Mouse (Mus musculus): ENCODE results near the gene Bag3. TPM values are rescaled to one million over a fixed set of nuclear protein-coding genes. Genes with fewer than 3 reads are reported as not detected.

The Bag3 gene
- polyA plus RNA-seq, 1 experiment from 2014 or later: 14.2 TPM

- no peak for ATAC-seq (replicated peaks; ENCODE audit: low FRiP score)
- 79% methylated on average over 3 of the region's 3 CpGs for WGBS
- Histone ChIP-seq H3K4me1 (peaks cover 31% of the 10 kb centered on the region), H3K36me3 (no peaks in the 10 kb centered on the region), H3K27me3 (no peaks in the 10 kb centered on the region), H3K4me3 (replicated peaks) (peak overlapping the region; percentile 74), H3K27ac (no peak overlapping the region), H3K9me3 (replicated peaks) (no peaks in the 10 kb centered on the region), H3K4me2 (peak overlapping the region; percentile 92), H3K9ac (peak overlapping the region; percentile 86)
These were observed 1.2 kb downstream of the Bag3 start for GRCm38 (mm10) chr7:128524641-128525040.

- Histone ChIP-seq H3K27ac (no peak overlapping the region), H3K4me2 (no peak overlapping the region), H3K36me3 (no peaks in the 10 kb centered on the region), H3K9me3 (replicated peaks) (no peaks in the 10 kb centered on the region), H3K27me3 (no peaks in the 10 kb centered on the region), H3K4me1 (peaks cover 45% of the 10 kb centered on the region), H3K4me3 (replicated peaks) (no peak overlapping the region), H3K9ac (no peak overlapping the region)
- no peak for ATAC-seq (replicated peaks; ENCODE audit: low FRiP score)
- WGBS: 73% methylated on average over 6 of the region's 6 CpGs
These were observed 3.2 kb downstream of the Bag3 start for GRCm38 (mm10) chr7:128526611-128527010.

- Histone ChIP-seq H3K36me3 (no peaks in the 10 kb centered on the region), H3K27me3 (no peaks in the 10 kb centered on the region), H3K27ac (no peak overlapping the region), H3K9ac (no peak overlapping the region), H3K9me3 (replicated peaks) (no peaks in the 10 kb centered on the region), H3K4me3 (replicated peaks) (no peak overlapping the region), H3K4me2 (no peak overlapping the region), H3K4me1 (peaks cover 58% of the 10 kb centered on the region)
- no peak for ATAC-seq (replicated peaks; ENCODE audit: low FRiP score)
- 78% methylated on average over 9 of the region's 9 CpGs for WGBS
These were observed 5.2 kb downstream of the Bag3 start for GRCm38 (mm10) chr7:128528596-128528995.

GRCm38 (mm10) chr7:128529126-128529525 lies 5.7 kb downstream of the Bag3 start:
- no peaks in the 10 kb centered on the region for H3K27me3 ChIP-seq
- peak overlapping the region; percentile 51; the same call in 1 of the 2 replicates for H3K27ac ChIP-seq
- H3K4me2 ChIP-seq: no peak overlapping the region
- H3K9me3 ChIP-seq (replicated peaks): no peaks in the 10 kb centered on the region
- 42% methylated on average over 6 of the region's 6 CpGs for WGBS
- no peak overlapping the region for H3K9ac ChIP-seq
- no peak overlapping the region for H3K4me3 ChIP-seq (replicated peaks)
- peaks cover 52% of the 10 kb centered on the region for H3K4me1 ChIP-seq
- no peak for ATAC-seq (replicated peaks; ENCODE audit: low FRiP score)
- H3K36me3 ChIP-seq: no peaks in the 10 kb centered on the region

- H3K4me1 ChIP-seq: peaks cover 54% of the 10 kb centered on the region
- H3K27me3 ChIP-seq: no peaks in the 10 kb centered on the region
- no peak overlapping the region for H3K9ac ChIP-seq
- WGBS: 35% methylated on average over 14 of the region's 14 CpGs
- H3K9me3 ChIP-seq (replicated peaks): no peaks in the 10 kb centered on the region
- ATAC-seq (replicated peaks; ENCODE audit: low FRiP score): peak; percentile 59; the same call in 1 of the 2 replicates
- no peak overlapping the region for H3K4me2 ChIP-seq
- H3K36me3 ChIP-seq: no peaks in the 10 kb centered on the region
- no peak overlapping the region for H3K27ac ChIP-seq
- H3K4me3 ChIP-seq (replicated peaks): no peak overlapping the region
These were observed 6.2 kb downstream of the Bag3 start for GRCm38 (mm10) chr7:128529574-128530051.

GRCm38 (mm10) chr7:128531031-128531430 lies 7.6 kb downstream of the Bag3 start:
- no peak overlapping the region for H3K4me3 ChIP-seq (replicated peaks)
- 26% methylated on average over 11 of the region's 11 CpGs for WGBS
- H3K4me1 ChIP-seq: peaks cover 61% of the 10 kb centered on the region
- no peak; the same call in 1 of the 2 replicates for ATAC-seq (replicated peaks; ENCODE audit: low FRiP score)
- no peak overlapping the region for H3K9ac ChIP-seq
- H3K27me3 ChIP-seq: no peaks in the 10 kb centered on the region
- peak overlapping the region; percentile 31; the same call in 1 of the 2 replicates for H3K4me2 ChIP-seq
- H3K27ac ChIP-seq: no peak overlapping the region
- no peaks in the 10 kb centered on the region for H3K36me3 ChIP-seq
- H3K9me3 ChIP-seq (replicated peaks): no peaks in the 10 kb centered on the region

GRCm38 (mm10) chr7:128531929-128532328 lies 8.5 kb downstream of the Bag3 start:
- Histone ChIP-seq H3K36me3 (no peaks in the 10 kb centered on the region), H3K9me3 (replicated peaks) (no peaks in the 10 kb centered on the region), H3K4me3 (replicated peaks) (no peak overlapping the region), H3K27me3 (no peaks in the 10 kb centered on the region), H3K9ac (no peak overlapping the region), H3K4me1 (peaks cover 65% of the 10 kb centered on the region), H3K4me2 (no peak overlapping the region), H3K27ac (no peak overlapping the region)
- no peak for ATAC-seq (replicated peaks; ENCODE audit: low FRiP score)
- 47% methylated on average over 6 of the region's 6 CpGs for WGBS

- Histone ChIP-seq H3K9me3 (replicated peaks) (no peaks in the 10 kb centered on the region), H3K4me1 (peaks cover 65% of the 10 kb centered on the region), H3K4me2 (no peak overlapping the region), H3K36me3 (no peaks in the 10 kb centered on the region), H3K27ac (no peak overlapping the region), H3K27me3 (no peaks in the 10 kb centered on the region), H3K9ac (no peak overlapping the region), H3K4me3 (replicated peaks) (no peak overlapping the region)
- 79% methylated on average over 6 of the region's 6 CpGs for WGBS
- ATAC-seq (replicated peaks; ENCODE audit: low FRiP score): no peak
These were observed 9.2 kb downstream of the Bag3 start for GRCm38 (mm10) chr7:128532441-128533166.

GRCm38 (mm10) chr7:128534984-128535491 lies 11.6 kb downstream of the Bag3 start:
- Histone ChIP-seq H3K27ac (no peak overlapping the region), H3K9me3 (replicated peaks) (no peaks in the 10 kb centered on the region), H3K4me1 (peaks cover 62% of the 10 kb centered on the region)

GRCm38 (mm10) chr7:128536074-128536473 lies 12.7 kb downstream of the Bag3 start:
- H3K9ac ChIP-seq: no peak overlapping the region
- H3K36me3 ChIP-seq: peaks cover 7% of the 10 kb centered on the region
- H3K4me3 ChIP-seq (replicated peaks): no peak overlapping the region
- WGBS: 25% methylated on average over 3 of the region's 3 CpGs
- no peak for ATAC-seq (replicated peaks; ENCODE audit: low FRiP score)
- no peak overlapping the region for H3K27ac ChIP-seq
- no peak overlapping the region for H3K4me2 ChIP-seq
- no peaks in the 10 kb centered on the region for H3K9me3 ChIP-seq (replicated peaks)
- peaks cover 56% of the 10 kb centered on the region for H3K4me1 ChIP-seq
- no peaks in the 10 kb centered on the region for H3K27me3 ChIP-seq

More at GRCm38 (mm10) chr7:128534984-128535491, 11.6 kb downstream of the Bag3 start:
- no peak for ATAC-seq (replicated peaks; ENCODE audit: low FRiP score)
- WGBS: 53% methylated on average over 5 of the region's 5 CpGs
- Histone ChIP-seq H3K27me3 (no peaks in the 10 kb centered on the region), H3K4me3 (replicated peaks) (no peak overlapping the region), H3K36me3 (peaks cover 1% of the 10 kb centered on the region; the same call in 1 of the 2 replicates), H3K9ac (no peak overlapping the region), H3K4me2 (no peak overlapping the region)

GRCm38 (mm10) chr7:128537676-128538075 lies 14.3 kb downstream of the Bag3 start:
- WGBS: 81% methylated on average over 4 of the region's 4 CpGs
- no peaks in the 10 kb centered on the region for H3K27me3 ChIP-seq
- 0 out of 2 replicates have a peak overlapping the region, but pooled peaks have one; percentile 1 for H3K27ac ChIP-seq
- H3K4me2 ChIP-seq: no peak overlapping the region
- ATAC-seq (replicated peaks; ENCODE audit: low FRiP score): no peak
- peaks cover 17% of the 10 kb centered on the region for H3K36me3 ChIP-seq
- no peaks in the 10 kb centered on the region for H3K9me3 ChIP-seq (replicated peaks)
- H3K4me1 ChIP-seq: peaks cover 42% of the 10 kb centered on the region
- no peak overlapping the region for H3K4me3 ChIP-seq (replicated peaks)
- H3K9ac ChIP-seq: no peak overlapping the region

- H3K4me1 ChIP-seq: peaks cover 37% of the 10 kb centered on the region
- H3K27me3 ChIP-seq: no peaks in the 10 kb centered on the region
- H3K4me3 ChIP-seq (replicated peaks): no peak overlapping the region
- H3K36me3 ChIP-seq: peaks cover 22% of the 10 kb centered on the region
- no peak overlapping the region for H3K4me2 ChIP-seq
- no peaks in the 10 kb centered on the region for H3K9me3 ChIP-seq (replicated peaks)
- 70% methylated on average over 4 of the region's 4 CpGs for WGBS
- no peak overlapping the region for H3K9ac ChIP-seq
- no peak overlapping the region; the same call in 1 of the 2 replicates for H3K27ac ChIP-seq
- ATAC-seq (replicated peaks; ENCODE audit: low FRiP score): no peak
These were observed 14.8 kb downstream of the Bag3 start for GRCm38 (mm10) chr7:128538196-128538595.
